In genomic region chr13:15543888-15544640, GRCm38 (mm10) we compare ENCODE assay signal across 9 mouse cellular contexts.
DNase-seq lines count a peak whose midpoint lies in the region; ATAC-seq and TF ChIP-seq lines count a peak whose summit lies in the region.
"Had no signal": no experiment of that assay in that cellular context is flagged by ENCODE, and none has a peak within 500 bp of the region (broad histone marks: within the 10 kb centered on the region; RNA-seq: fewer than 3 reads in every experiment).

No protein-coding gene starts in this region.

- intact Hi-C loops in left cerebral cortex, adult 2 months (cut with DNase I): loop anchor here (5.0 kb wide), 1 partner anchor 77 kb away; no protein-coding TSS in a partner anchor
- intact Hi-C loops in left cerebral cortex, postnatal 36 days (cut with DNase I): loop anchor here (10.0 kb wide), 1 partner anchor 79 kb away; the partner anchor contains the start of gene Gli3

- 27% methylated on average over 7 of the region's 7 CpGs for WGBS in embryonic facial prominence, embryonic 14.5 days
- WGBS in kidney, embryonic 16.5 days: 20% methylated on average over 7 of the region's 7 CpGs

- no peak overlapping the region for H3K4me2 ChIP-seq in embryonic facial prominence, embryonic 14.5 days (ENCODE audit: low read depth, low read length)
- no peak overlapping the region; the same call in 1 of the 2 replicates for H3K4me2 ChIP-seq in kidney, embryonic 16.5 days (replicated peaks; ENCODE audit: low read depth, low read length)

- H3K9ac ChIP-seq in embryonic facial prominence, embryonic 14.5 days (ENCODE audit: low read depth, low read length): no peak overlapping the region
- H3K9ac ChIP-seq in kidney, embryonic 16.5 days (replicated peaks; ENCODE audit: low read length): no peak overlapping the region

- no peaks in the 10 kb centered on the region for H3K9me3 ChIP-seq in embryonic facial prominence, embryonic 14.5 days (ENCODE audit: control insufficient read depth, low read length)
- H3K9me3 ChIP-seq in kidney, embryonic 16.5 days (ENCODE audit: low read length): no peaks in the 10 kb centered on the region

- H3K4me1 ChIP-seq in embryonic facial prominence, embryonic 14.5 days (ENCODE audit: control insufficient read depth, insufficient read depth, low read length): peaks cover 53% of the 10 kb centered on the region
- peaks cover 47% of the 10 kb centered on the region for H3K4me1 ChIP-seq in kidney, embryonic 16.5 days (ENCODE audit: insufficient read depth, low read length)

- H3K36me3 ChIP-seq in embryonic facial prominence, embryonic 14.5 days (ENCODE audit: control insufficient read depth, insufficient read depth, low read length): no peaks in the 10 kb centered on the region
- H3K36me3 ChIP-seq in kidney, embryonic 16.5 days (ENCODE audit: insufficient read depth, low read length): no peaks in the 10 kb centered on the region

- H3K27ac ChIP-seq in left cerebral cortex, adult 2 months: peak overlapping the region; percentile 36; the same call in 1 of the 2 replicates
- no peak overlapping the region for H3K27ac ChIP-seq in embryonic facial prominence, embryonic 14.5 days (replicated peaks; ENCODE audit: low read depth, low read length)
- H3K27ac ChIP-seq in kidney, embryonic 16.5 days (ENCODE audit: low read length): peak overlapping the region; percentile 63; the same call in 1 of the 2 replicates

- peak in 1 of 2 experiments; percentile 14 for DNase-seq in left cerebral cortex, adult 2 months (ENCODE audit: extremely low spot score in 1 of 2, low spot score in 2 of 2)
- DNase-seq in left cerebral cortex, adult 18-20 months (ENCODE audit: low spot score in 2 of 2): no peak
- DNase-seq in embryonic facial prominence, embryonic 14.5 days (ENCODE audit: low spot score): peak; percentile 29
- DNase-seq in neural tube, embryonic 10.5 days (ENCODE audit: extremely low spot score, low spot score): peak; percentile 48
- DNase-seq in cerebellum, adult 11-12 months: no peak
- no peak for DNase-seq in left cerebral cortex, postnatal 36 days (ENCODE audit: low spot score in 2 of 2)
- DNase-seq in cerebellum, postnatal 36 days: no peak
- DNase-seq: liver had no signal

- H3K27me3 ChIP-seq in embryonic facial prominence, embryonic 14.5 days (replicated peaks; ENCODE audit: control insufficient read depth, insufficient read depth, low read length): no peaks in the 10 kb centered on the region
- H3K27me3 ChIP-seq in kidney, embryonic 16.5 days (ENCODE audit: insufficient read depth, low read length): no peaks in the 10 kb centered on the region

- H3K4me3 ChIP-seq in left cerebral cortex, adult 2 months: no peak overlapping the region
- H3K4me3 ChIP-seq in embryonic facial prominence, embryonic 14.5 days (ENCODE audit: low read depth, low read length): no peak overlapping the region
- no peak overlapping the region for H3K4me3 ChIP-seq in kidney, embryonic 16.5 days (ENCODE audit: low read length)

- ATAC-seq in embryonic facial prominence, embryonic 14.5 days (ENCODE audit: low read depth): no peak
- ATAC-seq in kidney, embryonic 16.5 days (ENCODE audit: low FRiP score, low TSS enrichment): peak; percentile 80

- TF ChIP-seq CTCF in left cerebral cortex, adult 2 months (IDR thresholded peaks at IDR 0.05): no peak

Comparison
In these comparisons a context has a peak if more than half of its experiments do, and no peak if none do; other contexts are left out.
1. DNase-seq: peak in embryonic facial prominence, embryonic 14.5 days (single experiment) and neural tube, embryonic 10.5 days (single experiment); none in left cerebral cortex, adult 18-20 months (0 of 2), cerebellum, adult 11-12 months (single experiment), left cerebral cortex, postnatal 36 days (0 of 2) and cerebellum, postnatal 36 days (0 of 2).